Mouse (Mus musculus) ES-Bruce4 (cell line): Measurements from ENCODE around the gene Dtx1.

Experiments
- CTCF ChIP-seq: IDR thresholded peaks from one replicate; pipeline ENCODE4 v1.8.1; 2011; ENCODE audit warnings: low read depth, low read length
- EP300 ChIP-seq: IDR thresholded peaks from 2 replicates; pipeline ENCODE4 v1.6.1; 2011; ENCODE audit warnings: low read depth, low read length; ENCODE audit not compliant: insufficient read depth
- POLR2A ChIP-seq: IDR thresholded peaks from one replicate; pipeline ENCODE4 v1.8.1; 2011; ENCODE audit warnings: low read length; ENCODE audit not compliant: insufficient read depth

GRCm38 (mm10) chr5:120696865-120697264 is 14.9 kb downstream of the Dtx1 start:
- TF ChIP-seq EP300 (peak; percentile 75; the same call in 1 of the 2 replicates), CTCF (no peak), POLR2A (no peak)
